Mouse (Mus musculus) spleen, adult 2 months (tissue): ENCODE results near the gene Pard3.

Experiments used
- CTCF ChIP-seq: fragments of 200-500 bp; IDR thresholded peaks from 2 replicates; pipeline ENCODE4 v1.5.1; 2011; ENCODE audit warnings: mild to moderate bottlenecking, inconsistent platforms; ENCODE audit not compliant: insufficient read depth, insufficient read length, insufficient replicate concordance; ENCODE audit errors: extremely low read depth
- POLR2A ChIP-seq: fragments of 200-500 bp; IDR thresholded peaks from 2 replicates; pipeline ENCODE4 v1.6.1; 2011; ENCODE audit warnings: low read depth, low read length, inconsistent platforms

- TF ChIP-seq CTCF = no peak
- no peak for TF ChIP-seq POLR2A
These were observed 482.5 kb downstream of the Pard3 start for GRCm38 (mm10) chr8:127546161-127546560.
